Mouse (Mus musculus): ENCODE data around the gene Eef1g.

DNA sequence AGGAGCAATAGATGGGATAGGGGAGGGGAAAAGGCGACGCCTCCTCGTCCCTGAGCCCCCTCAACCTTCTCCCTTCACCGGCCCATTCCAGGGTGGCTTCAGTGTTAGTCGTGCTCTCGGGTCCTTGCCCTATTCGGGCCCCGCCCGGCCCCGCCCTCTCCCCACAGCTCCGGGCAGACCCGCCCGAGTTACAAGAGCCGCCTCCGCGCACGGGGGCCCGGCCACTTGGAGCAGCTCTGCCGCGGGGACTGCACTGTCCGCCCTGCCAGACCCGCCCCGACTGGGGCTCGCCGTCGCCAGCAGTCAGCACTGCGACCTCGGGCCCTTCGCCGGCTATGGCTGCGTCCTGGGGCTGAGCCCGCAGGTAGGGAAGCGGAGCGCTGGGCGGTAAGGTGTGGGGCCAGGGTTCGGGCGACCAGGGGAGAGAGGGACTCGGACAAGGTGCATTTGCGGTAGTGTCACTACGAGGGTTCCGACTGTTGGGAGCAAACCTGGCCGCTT lies 22.3 kb downstream of the Eef1g start, which contains the start of gene Ahnak:
- peak; percentile 99 for TF ChIP-seq POLR2A (IDR thresholded peaks at IDR 0.05; ENCODE audit: insufficient read length, low read depth)
- peak in 1 of 3 experiments; percentile 26 for TF ChIP-seq MYOD1 (IDR thresholded peaks at IDR 0.05; ENCODE audit: control insufficient read depth in 1 of 3, insufficient read length in 2 of 3, low read depth in 2 of 3)
- TF ChIP-seq SRF (IDR thresholded peaks at IDR 0.05; ENCODE audit: control insufficient read depth, insufficient read length, low read depth): no peak
- TF ChIP-seq MYOG (IDR thresholded peaks at IDR 0.05; ENCODE audit: control insufficient read depth in 1 of 3, insufficient read depth in 1 of 3, insufficient read length in 2 of 3, low read depth in 2 of 3): peak in 1 of 3 experiments; percentile 40
- no peak for TF ChIP-seq E2F4 (IDR thresholded peaks at IDR 0.05; ENCODE audit: insufficient read depth)
- TF ChIP-seq MAX (IDR thresholded peaks at IDR 0.05; ENCODE audit: low read depth): no peak
- TF ChIP-seq POLR2AphosphoS2 (IDR thresholded peaks at IDR 0.05; ENCODE audit: insufficient read length, low read depth): peak; percentile 100
- TF ChIP-seq TCF12 (IDR thresholded peaks at IDR 0.05; ENCODE audit: insufficient read depth, poor library complexity, severe bottlenecking): no peak
- TF ChIP-seq USF1 (IDR thresholded peaks at IDR 0.05; ENCODE audit: low read depth): no peak
- TF ChIP-seq CEBPB (IDR thresholded peaks at IDR 0.05; ENCODE audit: insufficient read depth, poor library complexity, severe bottlenecking): no peak

All from myocyte (in vitro differentiated cells).